Mouse (Mus musculus): ENCODE results near the gene Mettl11b. TPM values are rescaled to one million over a fixed set of nuclear protein-coding genes. Genes with fewer than 3 reads are reported as not detected.

The Mettl11b gene
- polyA plus RNA-seq, 1 experiment from 2014 or later, result 0.37 TPM

GRCm38 (mm10) chr1:163682935-163683430, 42.0 kb downstream of the Mettl11b start:
- ATAC-seq (ENCODE audit: insufficient number of reproducible peaks, insufficient read depth, low FRiP score, low TSS enrichment), result no peak
- Histone ChIP-seq H3K36me3 (no peaks in the 10 kb centered on the region), H3K27ac (peak overlapping the region; percentile 50; the same call in 1 of the 2 replicates), H3K4me2 (replicated peaks) (no peak overlapping the region), H3K27me3 (no peaks in the 10 kb centered on the region), H3K9ac (no peak overlapping the region), H3K4me3 (no peak overlapping the region), H3K4me1 (0 out of 2 replicates have a peak, but pooled peaks cover 7% of the 10 kb centered on the region), H3K9me3 (no peaks in the 10 kb centered on the region)
- WGBS, result 31% methylated on average over 2 of the region's 2 CpGs

- 0 out of 2 replicates have a peak, but pooled peaks cover 7% of the 10 kb centered on the region for H3K4me1 ChIP-seq
- H3K27me3 ChIP-seq, result no peaks in the 10 kb centered on the region
- H3K27ac ChIP-seq, result peak overlapping the region; percentile 50; the same call in 1 of the 2 replicates
- H3K9me3 ChIP-seq, result no peaks in the 10 kb centered on the region
- no peak overlapping the region for H3K9ac ChIP-seq
- no peak overlapping the region for H3K4me2 ChIP-seq (replicated peaks)
- H3K36me3 ChIP-seq, result no peaks in the 10 kb centered on the region
- WGBS, result 70% methylated on average over 3 of the region's 3 CpGs
- ATAC-seq (ENCODE audit: insufficient number of reproducible peaks, insufficient read depth, low FRiP score, low TSS enrichment), result no peak
- no peak overlapping the region for H3K4me3 ChIP-seq
These were observed 42.9 kb downstream of the Mettl11b start for GRCm38 (mm10) chr1:163682127-163682526.

- peaks cover 8% of the 10 kb centered on the region; the same call in 1 of the 2 replicates for H3K4me1 ChIP-seq
- H3K9ac ChIP-seq, result no peak overlapping the region
- H3K9me3 ChIP-seq, result no peaks in the 10 kb centered on the region
- H3K27ac ChIP-seq, result no peak overlapping the region
- no peak for ATAC-seq (ENCODE audit: insufficient number of reproducible peaks, insufficient read depth, low FRiP score, low TSS enrichment)
- no peaks in the 10 kb centered on the region for H3K27me3 ChIP-seq
- H3K36me3 ChIP-seq, result no peaks in the 10 kb centered on the region
- H3K4me3 ChIP-seq, result no peak overlapping the region
- H3K4me2 ChIP-seq (replicated peaks), result no peak overlapping the region
- WGBS, result 84% methylated on average over 3 of the region's 3 CpGs
These were observed 52.2 kb downstream of the Mettl11b start for GRCm38 (mm10) chr1:163672866-163673265.

GRCm38 (mm10) chr1:163671326-163671725, 53.7 kb downstream of the Mettl11b start:
- Histone ChIP-seq H3K4me2 (replicated peaks) (no peak overlapping the region), H3K4me3 (no peak overlapping the region), H3K27ac (no peak overlapping the region), H3K9ac (no peak overlapping the region), H3K4me1 (peaks cover 8% of the 10 kb centered on the region; the same call in 1 of the 2 replicates), H3K27me3 (no peaks in the 10 kb centered on the region), H3K9me3 (no peaks in the 10 kb centered on the region), H3K36me3 (no peaks in the 10 kb centered on the region)
- WGBS, result 84% methylated on average over 4 of the region's 4 CpGs
- ATAC-seq (ENCODE audit: insufficient number of reproducible peaks, insufficient read depth, low FRiP score, low TSS enrichment), result no peak

- H3K4me2 ChIP-seq (replicated peaks), result no peak overlapping the region
- H3K27me3 ChIP-seq, result no peaks in the 10 kb centered on the region
These were observed 54.3 kb downstream of the Mettl11b start for GRCm38 (mm10) chr1:163670702-163671101.

GRCm38 (mm10) chr1:163669936-163670335, 55.1 kb downstream of the Mettl11b start:
- H3K27ac ChIP-seq, result no peak overlapping the region
- ATAC-seq (ENCODE audit: insufficient number of reproducible peaks, insufficient read depth, low FRiP score, low TSS enrichment), result no peak

More at GRCm38 (mm10) chr1:163670702-163671101, 54.3 kb downstream of the Mettl11b start:
- WGBS, result 41% methylated on average over 4 of the region's 4 CpGs
- Histone ChIP-seq H3K4me3 (no peak overlapping the region), H3K27ac (no peak overlapping the region), H3K4me1 (peaks cover 8% of the 10 kb centered on the region; the same call in 1 of the 2 replicates), H3K9ac (no peak overlapping the region), H3K36me3 (no peaks in the 10 kb centered on the region), H3K9me3 (no peaks in the 10 kb centered on the region)
- ATAC-seq (ENCODE audit: insufficient number of reproducible peaks, insufficient read depth, low FRiP score, low TSS enrichment), result no peak

GRCm38 (mm10) chr1:163662416-163662815, 62.6 kb downstream of the Mettl11b start:
- Histone ChIP-seq H3K4me2 (replicated peaks) (no peak overlapping the region), H3K27ac (no peak overlapping the region), H3K9ac (no peak overlapping the region), H3K4me1 (peaks cover 4% of the 10 kb centered on the region), H3K27me3 (no peaks in the 10 kb centered on the region), H3K4me3 (no peak overlapping the region), H3K36me3 (no peaks in the 10 kb centered on the region), H3K9me3 (no peaks in the 10 kb centered on the region)
- ATAC-seq (ENCODE audit: insufficient number of reproducible peaks, insufficient read depth, low FRiP score, low TSS enrichment), result no peak
- WGBS, result 95% methylated on average over 1 of the region's 1 CpGs

More at GRCm38 (mm10) chr1:163669936-163670335, 55.1 kb downstream of the Mettl11b start:
- H3K9me3 ChIP-seq, result no peaks in the 10 kb centered on the region
- H3K36me3 ChIP-seq, result no peaks in the 10 kb centered on the region
- H3K4me3 ChIP-seq, result no peak overlapping the region
- no peaks in the 10 kb centered on the region for H3K27me3 ChIP-seq
- H3K4me1 ChIP-seq, result peaks cover 8% of the 10 kb centered on the region; the same call in 1 of the 2 replicates
- WGBS, result 75% methylated on average over 4 of the region's 4 CpGs
- H3K4me2 ChIP-seq (replicated peaks), result no peak overlapping the region
- H3K9ac ChIP-seq, result no peak overlapping the region

GRCm38 (mm10) chr1:163658535-163658928, 66.5 kb downstream of the Mettl11b start:
- Histone ChIP-seq H3K27ac (peak overlapping the region; percentile 75), H3K4me3 (no peak overlapping the region), H3K36me3 (no peaks in the 10 kb centered on the region), H3K4me1 (peaks cover 18% of the 10 kb centered on the region), H3K9ac (no peak overlapping the region), H3K27me3 (no peaks in the 10 kb centered on the region), H3K9me3 (no peaks in the 10 kb centered on the region), H3K4me2 (replicated peaks) (no peak overlapping the region)
- ATAC-seq (ENCODE audit: insufficient number of reproducible peaks, insufficient read depth, low FRiP score, low TSS enrichment), result no peak

GRCm38 (mm10) chr1:163657766-163658534, 67.1 kb downstream of the Mettl11b start:
- 0 out of 2 replicates have a peak, but pooled peaks have one; percentile 69 for ATAC-seq (ENCODE audit: insufficient number of reproducible peaks, insufficient read depth, low FRiP score, low TSS enrichment)
- Histone ChIP-seq H3K36me3 (no peaks in the 10 kb centered on the region), H3K9me3 (no peaks in the 10 kb centered on the region), H3K4me3 (no peak overlapping the region), H3K9ac (no peak overlapping the region), H3K4me2 (replicated peaks) (no peak overlapping the region), H3K4me1 (peaks cover 18% of the 10 kb centered on the region), H3K27ac (peak overlapping the region; percentile 75), H3K27me3 (no peaks in the 10 kb centered on the region)
- 42% methylated on average over 7 of the region's 7 CpGs for WGBS

GRCm38 (mm10) chr1:163657056-163657455, 68.0 kb downstream of the Mettl11b start:
- peaks cover 18% of the 10 kb centered on the region for H3K4me1 ChIP-seq
- no peak overlapping the region for H3K4me2 ChIP-seq (replicated peaks)
- H3K9me3 ChIP-seq, result no peaks in the 10 kb centered on the region
- no peaks in the 10 kb centered on the region for H3K27me3 ChIP-seq
- H3K27ac ChIP-seq, result peak overlapping the region; percentile 67; the same call in 1 of the 2 replicates
- H3K9ac ChIP-seq, result no peak overlapping the region
- H3K36me3 ChIP-seq, result no peaks in the 10 kb centered on the region
- no peak overlapping the region for H3K4me3 ChIP-seq
- ATAC-seq (ENCODE audit: insufficient number of reproducible peaks, insufficient read depth, low FRiP score, low TSS enrichment), result no peak
- 29% methylated on average over 2 of the region's 2 CpGs for WGBS

GRCm38 (mm10) chr1:163656432-163656831, 68.6 kb downstream of the Mettl11b start:
- Histone ChIP-seq H3K27me3 (no peaks in the 10 kb centered on the region), H3K4me2 (replicated peaks) (no peak overlapping the region), H3K9ac (no peak overlapping the region), H3K9me3 (no peaks in the 10 kb centered on the region), H3K4me3 (no peak overlapping the region), H3K27ac (peak overlapping the region; percentile 67; the same call in 1 of the 2 replicates), H3K4me1 (peaks cover 20% of the 10 kb centered on the region), H3K36me3 (no peaks in the 10 kb centered on the region)
- no peak for ATAC-seq (ENCODE audit: insufficient number of reproducible peaks, insufficient read depth, low FRiP score, low TSS enrichment)
- WGBS, result 93% methylated on average over 5 of the region's 5 CpGs

Measured in embryonic facial prominence, embryonic 12.5 days (tissue).